Mouse (Mus musculus): Measurements from ENCODE around the gene Atp6v1g3. TPM values are rescaled to one million over a fixed set of nuclear protein-coding genes. Genes with fewer than 3 reads are reported as not detected.

Gene Atp6v1g3
- polyA plus RNA-seq, 1 experiment from 2014 or later: not detected

DNA sequence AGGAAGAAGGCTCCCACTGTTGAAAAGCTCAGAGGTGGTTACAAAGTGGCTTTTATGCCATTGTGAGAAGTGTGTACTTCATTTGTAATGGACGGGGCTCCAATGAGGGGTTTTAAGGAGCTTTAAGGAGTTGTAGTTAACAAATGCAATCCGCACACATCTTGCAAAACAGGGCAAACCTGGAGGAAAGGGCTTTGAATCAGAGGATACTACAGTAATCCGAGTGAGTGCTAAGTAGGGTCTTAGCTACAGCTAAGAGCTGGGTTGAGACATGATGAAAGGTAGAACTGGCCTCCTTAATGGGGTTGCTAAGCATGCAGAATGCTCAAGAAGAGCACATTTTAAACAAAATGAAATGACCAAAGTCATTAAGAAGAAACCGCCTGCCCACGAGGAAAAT, 20.9 kb downstream of the Atp6v1g3 start:
- no peak overlapping the region for H3K9ac ChIP-seq
- H3K4me3 ChIP-seq: no peak overlapping the region
- no peak overlapping the region for H3K4me2 ChIP-seq
- no peaks in the 10 kb centered on the region for H3K36me3 ChIP-seq
- no peak overlapping the region for H3K27ac ChIP-seq (replicated peaks)
- ATAC-seq (ENCODE audit: low read depth): no peak
- H3K27me3 ChIP-seq: no peaks in the 10 kb centered on the region
- H3K4me1 ChIP-seq (replicated peaks): no peaks in the 10 kb centered on the region
- 84% methylated on average over 5 of the region's 5 CpGs for WGBS
- no peaks in the 10 kb centered on the region for H3K9me3 ChIP-seq

DNA sequence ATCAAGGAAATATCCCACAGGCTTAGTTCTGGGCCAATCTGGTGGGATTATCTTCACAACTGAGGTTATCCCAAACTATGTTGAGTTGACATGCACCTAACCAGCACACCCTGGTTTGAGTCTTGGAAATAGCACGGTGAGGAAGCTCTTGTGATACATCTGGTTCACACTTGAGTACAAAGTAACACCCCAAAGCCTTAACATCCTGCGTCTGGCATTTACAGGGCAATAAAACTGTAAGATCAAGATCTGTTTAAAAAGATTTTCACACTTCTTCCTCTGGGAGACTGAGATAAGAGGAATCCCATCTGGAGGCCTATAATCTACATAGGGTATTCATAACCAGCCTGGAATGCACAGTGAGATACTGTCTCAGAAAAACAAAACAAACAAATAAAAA, 24.6 kb downstream of the Atp6v1g3 start:
- H3K36me3 ChIP-seq: no peaks in the 10 kb centered on the region
- 68% methylated on average over 2 of the region's 2 CpGs for WGBS
- H3K27me3 ChIP-seq: no peaks in the 10 kb centered on the region
- no peak overlapping the region for H3K4me2 ChIP-seq
- H3K4me3 ChIP-seq: no peak overlapping the region
- H3K9me3 ChIP-seq: no peaks in the 10 kb centered on the region
- no peaks in the 10 kb centered on the region for H3K4me1 ChIP-seq (replicated peaks)
- no peak for ATAC-seq (ENCODE audit: low read depth)
- no peak overlapping the region for H3K9ac ChIP-seq
- no peak overlapping the region for H3K27ac ChIP-seq (replicated peaks)

DNA sequence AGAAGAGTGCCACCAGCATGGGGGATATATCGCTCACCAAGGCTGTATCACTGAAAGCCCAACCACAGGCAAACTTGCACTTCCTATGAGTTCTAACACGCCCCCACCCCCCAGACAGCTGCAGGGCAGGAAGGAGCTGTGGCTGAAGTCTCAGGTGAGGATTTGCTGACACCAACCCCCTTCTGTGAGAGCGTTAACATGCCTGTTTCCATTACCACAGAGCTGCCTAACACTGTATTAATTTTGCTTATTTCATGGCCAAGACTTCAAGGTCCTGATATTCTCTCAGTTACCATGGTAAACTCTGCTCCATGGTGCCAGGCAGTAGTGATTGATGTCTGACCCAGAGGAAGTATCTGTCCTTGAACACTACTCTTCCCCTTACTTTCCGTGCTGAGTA, 26.0 kb downstream of the Atp6v1g3 start:
- H3K36me3 ChIP-seq: no peaks in the 10 kb centered on the region
- H3K9me3 ChIP-seq: no peaks in the 10 kb centered on the region
- H3K4me1 ChIP-seq (replicated peaks): no peaks in the 10 kb centered on the region
- H3K27me3 ChIP-seq: no peaks in the 10 kb centered on the region
- H3K27ac ChIP-seq (replicated peaks): no peak overlapping the region
- no peak overlapping the region for H3K4me2 ChIP-seq
- no peak overlapping the region for H3K4me3 ChIP-seq
- ATAC-seq (ENCODE audit: low read depth): no peak
- 72% methylated on average over 4 of the region's 4 CpGs for WGBS
- H3K9ac ChIP-seq: no peak overlapping the region

DNA sequence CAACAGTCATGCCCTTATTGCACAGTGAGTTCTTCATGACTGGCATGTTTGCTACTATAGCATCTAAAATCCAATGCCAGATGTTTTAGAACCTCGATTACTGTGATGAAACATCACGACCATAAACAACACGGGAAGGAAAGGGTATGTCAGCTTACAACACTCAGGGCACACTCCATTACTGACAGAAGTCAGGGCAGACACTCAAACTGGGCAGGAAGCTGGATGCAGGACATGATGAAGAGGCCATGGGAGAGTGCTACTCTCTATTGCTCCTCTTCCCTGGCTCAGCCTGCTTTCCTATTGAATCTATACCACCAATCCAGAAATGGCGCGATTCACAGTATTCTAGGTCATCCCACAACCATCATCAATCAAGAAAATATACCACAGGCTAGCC, 28.4 kb downstream of the Atp6v1g3 start:
- H3K9ac ChIP-seq: no peak overlapping the region
- H3K4me3 ChIP-seq: no peak overlapping the region
- no peak overlapping the region for H3K4me2 ChIP-seq
- no peaks in the 10 kb centered on the region for H3K36me3 ChIP-seq
- H3K4me1 ChIP-seq (replicated peaks): no peaks in the 10 kb centered on the region
- H3K27me3 ChIP-seq: no peaks in the 10 kb centered on the region
- H3K27ac ChIP-seq (replicated peaks): no peak overlapping the region
- ATAC-seq (ENCODE audit: low read depth): no peak
- H3K9me3 ChIP-seq: no peaks in the 10 kb centered on the region
- 83% methylated on average over 5 of the region's 5 CpGs for WGBS

DNA sequence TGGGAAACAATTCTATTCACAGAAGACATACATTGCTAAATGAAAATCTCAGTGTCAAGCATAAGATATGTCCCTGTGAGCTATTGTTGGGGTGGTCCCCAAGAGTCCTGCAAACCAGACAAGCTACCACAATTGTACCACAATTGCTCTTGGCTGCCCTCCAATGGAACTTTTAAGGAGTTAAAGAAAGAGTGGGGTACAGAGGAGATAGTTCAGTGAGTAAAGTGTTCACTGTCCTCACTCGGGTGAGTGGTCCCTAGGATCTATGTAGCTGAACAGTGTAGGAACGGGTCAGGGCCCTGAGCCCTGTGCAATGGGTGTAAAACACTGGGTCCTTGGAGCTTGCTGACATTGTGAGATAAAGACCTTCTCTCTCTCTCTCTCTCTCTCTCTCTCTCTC, 29.2 kb downstream of the Atp6v1g3 start:
- WGBS: 82% methylated on average over 2 of the region's 2 CpGs
- H3K9me3 ChIP-seq: no peaks in the 10 kb centered on the region

DNA sequence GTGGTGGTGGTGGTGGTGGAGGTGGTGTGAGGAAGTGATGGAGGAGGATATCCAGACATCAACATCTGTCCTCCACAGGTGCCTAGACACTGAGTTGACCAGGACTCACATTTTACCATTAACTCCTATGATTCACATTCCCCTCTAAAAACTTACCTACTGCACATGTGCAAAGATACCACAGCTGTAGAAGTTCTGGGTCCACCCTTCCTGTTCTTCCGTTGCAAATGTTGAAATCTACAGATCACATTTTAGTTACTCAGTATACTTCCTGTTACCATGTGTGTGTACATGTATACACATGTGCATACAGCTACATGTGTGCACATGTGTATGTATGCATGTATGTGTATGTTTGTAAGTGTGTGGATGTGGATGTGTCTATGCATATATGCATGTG, 29.8 kb downstream of the Atp6v1g3 start:
- Histone ChIP-seq H3K4me2 (no peak overlapping the region), H3K4me1 (replicated peaks) (no peaks in the 10 kb centered on the region), H3K9ac (no peak overlapping the region), H3K9me3 (no peaks in the 10 kb centered on the region), H3K27ac (replicated peaks) (no peak overlapping the region), H3K27me3 (no peaks in the 10 kb centered on the region), H3K36me3 (no peaks in the 10 kb centered on the region), H3K4me3 (no peak overlapping the region)
- 97% methylated on average over 1 of the region's 1 CpGs for WGBS
- ATAC-seq (ENCODE audit: low read depth): no peak

More for the DNA sequence above, 29.2 kb downstream of the Atp6v1g3 start:
- Histone ChIP-seq H3K9ac (no peak overlapping the region), H3K27ac (replicated peaks) (no peak overlapping the region), H3K4me1 (replicated peaks) (no peaks in the 10 kb centered on the region), H3K4me2 (no peak overlapping the region), H3K4me3 (no peak overlapping the region), H3K27me3 (no peaks in the 10 kb centered on the region), H3K36me3 (no peaks in the 10 kb centered on the region)
- no peak for ATAC-seq (ENCODE audit: low read depth)

DNA sequence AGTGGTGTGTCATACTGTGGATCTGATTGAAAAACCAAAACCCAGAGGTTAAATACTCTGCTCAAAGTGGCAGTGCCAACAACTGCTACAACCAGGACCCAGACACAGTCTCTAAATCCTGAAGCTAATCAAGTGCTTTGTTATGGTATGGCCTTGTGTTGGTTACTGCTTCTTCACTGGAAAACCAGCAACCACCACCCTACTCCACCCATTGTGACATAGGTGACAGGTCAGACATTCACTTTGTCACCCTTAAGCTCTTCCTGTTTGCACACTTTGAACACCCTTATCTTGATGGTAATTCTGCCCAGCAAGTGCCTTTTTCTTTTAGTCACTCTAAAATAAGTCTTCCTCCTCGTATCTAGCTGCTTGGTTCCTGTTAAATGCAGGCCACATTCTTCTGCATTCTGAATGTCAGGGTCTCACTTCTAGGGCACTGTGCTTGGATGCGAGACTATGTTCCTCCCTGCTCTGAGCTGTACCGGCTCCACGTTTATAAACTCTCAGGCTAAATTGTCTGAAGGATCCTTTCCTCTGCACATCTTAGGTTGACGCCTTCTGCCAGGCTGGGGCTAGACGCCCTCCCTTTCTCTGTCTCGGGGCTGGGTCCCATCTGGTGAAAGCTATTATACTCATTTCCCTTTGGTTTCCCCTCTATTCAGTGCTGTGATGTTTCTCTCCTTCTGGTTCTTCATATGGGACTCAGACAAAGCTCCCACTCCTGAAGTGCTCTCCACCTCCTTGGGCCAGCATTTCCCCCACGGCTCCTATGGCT, 30.8 kb downstream of the Atp6v1g3 start:
- Histone ChIP-seq H3K27ac (replicated peaks) (no peak overlapping the region), H3K4me2 (no peak overlapping the region), H3K9ac (no peak overlapping the region), H3K27me3 (no peaks in the 10 kb centered on the region), H3K4me3 (no peak overlapping the region), H3K4me1 (replicated peaks) (no peaks in the 10 kb centered on the region), H3K36me3 (no peaks in the 10 kb centered on the region), H3K9me3 (no peaks in the 10 kb centered on the region)
- ATAC-seq (ENCODE audit: low read depth): no peak
- 58% methylated on average over 8 of the region's 8 CpGs for WGBS

DNA sequence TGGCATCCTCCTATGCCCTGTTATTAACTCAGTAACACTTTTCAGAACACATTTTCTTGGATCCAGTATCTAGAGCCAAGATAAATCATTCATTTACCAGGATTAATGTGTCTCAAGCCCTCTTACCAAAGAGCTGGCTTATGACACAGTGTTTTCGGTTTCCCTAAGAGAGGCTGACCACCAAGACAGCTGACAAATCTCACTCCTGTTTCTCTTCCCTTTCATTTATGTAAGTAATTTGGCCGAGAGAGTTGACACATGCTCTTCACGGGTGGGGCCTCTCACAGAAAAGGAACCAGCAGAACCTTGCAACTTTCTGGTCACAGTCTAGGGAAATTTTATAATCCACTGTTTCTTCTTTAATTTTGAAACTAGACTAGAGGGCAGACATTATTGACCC, 49.1 kb downstream of the Atp6v1g3 start:
- H3K4me3 ChIP-seq: no peak overlapping the region
- peaks cover 12% of the 10 kb centered on the region; the same call in 1 of the 2 replicates for H3K4me1 ChIP-seq (replicated peaks)
- 83% methylated on average over 3 of the region's 3 CpGs for WGBS
- H3K36me3 ChIP-seq: no peaks in the 10 kb centered on the region
- peaks cover 4% of the 10 kb centered on the region; the same call in 1 of the 2 replicates for H3K27me3 ChIP-seq
- H3K27ac ChIP-seq (replicated peaks): no peak overlapping the region
- no peak overlapping the region for H3K9ac ChIP-seq
- no peak for ATAC-seq (ENCODE audit: low read depth)
- H3K9me3 ChIP-seq: no peaks in the 10 kb centered on the region
- no peak overlapping the region for H3K4me2 ChIP-seq

DNA sequence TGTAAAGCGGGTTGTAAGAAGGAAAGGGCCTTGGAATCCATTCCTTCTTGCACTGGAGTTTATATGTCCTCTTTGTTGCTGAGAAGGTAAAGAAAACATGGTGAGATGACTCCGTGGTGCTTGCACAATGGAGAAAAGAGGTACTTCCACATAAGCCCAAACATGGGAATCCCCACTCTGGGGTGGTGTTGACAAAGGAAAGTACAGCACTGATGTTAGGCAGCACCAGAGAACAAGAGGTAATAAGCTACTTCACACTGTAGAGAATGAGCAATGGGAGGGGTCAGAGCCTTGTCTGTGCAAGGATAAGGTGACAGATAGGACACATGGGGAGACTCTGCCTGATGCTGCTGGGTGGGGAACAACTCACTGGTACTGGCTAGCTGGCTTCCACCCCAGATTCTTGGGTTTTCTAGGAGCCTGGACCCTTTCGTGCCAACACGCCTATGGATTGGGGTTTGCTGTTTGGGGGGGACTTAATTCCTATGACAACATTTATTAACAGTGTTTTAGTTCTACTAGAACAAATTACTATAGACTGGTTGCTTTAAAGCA, 49.6 kb downstream of the Atp6v1g3 start:
- Histone ChIP-seq H3K4me1 (replicated peaks) (peaks cover 12% of the 10 kb centered on the region; the same call in 1 of the 2 replicates), H3K36me3 (no peaks in the 10 kb centered on the region), H3K4me2 (no peak overlapping the region), H3K27me3 (peaks cover 4% of the 10 kb centered on the region; the same call in 1 of the 2 replicates), H3K4me3 (no peak overlapping the region), H3K9me3 (no peaks in the 10 kb centered on the region), H3K27ac (replicated peaks) (no peak overlapping the region), H3K9ac (no peak overlapping the region)
- 90% methylated on average over 4 of the region's 4 CpGs for WGBS
- no peak for ATAC-seq (ENCODE audit: low read depth)

DNA sequence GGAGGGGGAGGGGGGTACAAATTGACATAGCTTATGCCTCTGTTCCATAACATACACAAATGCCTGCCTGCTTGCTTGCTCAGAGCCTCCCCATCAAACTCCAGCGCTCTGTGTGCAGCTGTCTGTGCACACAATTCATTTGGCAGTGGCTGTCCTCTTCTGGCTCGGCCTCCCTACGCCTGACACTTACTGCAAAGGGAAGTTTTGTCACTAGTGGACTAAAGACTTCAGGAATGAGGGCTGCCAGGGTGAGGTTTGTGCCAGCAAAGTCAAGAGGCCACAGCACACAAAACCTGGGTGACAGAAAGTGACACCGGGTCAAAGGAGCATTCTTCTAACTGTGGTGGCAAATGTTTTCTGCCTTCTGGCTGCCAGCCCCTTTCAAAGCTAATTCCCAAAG, 52.6 kb downstream of the Atp6v1g3 start:
- H3K9ac ChIP-seq: no peak overlapping the region
- H3K4me3 ChIP-seq: no peak overlapping the region
- H3K4me2 ChIP-seq: no peak overlapping the region
- no peaks in the 10 kb centered on the region for H3K9me3 ChIP-seq
- H3K27me3 ChIP-seq: peaks cover 4% of the 10 kb centered on the region; the same call in 1 of the 2 replicates
- H3K27ac ChIP-seq (replicated peaks): no peak overlapping the region
- no peaks in the 10 kb centered on the region for H3K36me3 ChIP-seq
- WGBS: 22% methylated on average over 4 of the region's 4 CpGs
- ATAC-seq (ENCODE audit: low read depth): peak; percentile 60; the same call in 1 of the 2 replicates
- H3K4me1 ChIP-seq (replicated peaks): peaks cover 12% of the 10 kb centered on the region; the same call in 1 of the 2 replicates

DNA sequence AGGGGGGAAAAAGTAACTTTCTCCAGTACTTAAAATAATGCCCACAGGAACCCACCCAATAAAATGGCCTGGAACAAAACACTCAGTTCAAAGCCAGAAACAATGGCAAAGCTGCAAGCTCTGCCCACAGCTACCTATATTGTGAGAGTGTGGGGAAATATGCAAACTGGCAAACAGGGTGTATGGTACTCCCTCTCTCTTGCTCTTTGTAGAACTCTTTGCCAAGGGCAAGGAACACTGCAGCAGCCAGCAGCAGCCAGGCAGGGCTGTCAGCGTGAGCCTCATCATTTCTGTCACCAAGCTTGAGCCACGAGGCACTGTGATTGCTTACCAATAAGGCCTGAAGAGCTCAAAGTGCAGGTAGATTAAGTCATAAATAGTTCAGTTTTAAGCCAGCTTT, 53.0 kb downstream of the Atp6v1g3 start:
- Histone ChIP-seq H3K27me3 (peaks cover 4% of the 10 kb centered on the region; the same call in 1 of the 2 replicates), H3K36me3 (no peaks in the 10 kb centered on the region), H3K9me3 (no peaks in the 10 kb centered on the region), H3K4me2 (no peak overlapping the region), H3K9ac (no peak overlapping the region; the same call in 1 of the 2 replicates), H3K4me1 (replicated peaks) (peaks cover 12% of the 10 kb centered on the region; the same call in 1 of the 2 replicates), H3K4me3 (no peak overlapping the region), H3K27ac (replicated peaks) (no peak overlapping the region)
- ATAC-seq (ENCODE audit: low read depth): no peak
- 20% methylated on average over 2 of the region's 2 CpGs for WGBS

DNA sequence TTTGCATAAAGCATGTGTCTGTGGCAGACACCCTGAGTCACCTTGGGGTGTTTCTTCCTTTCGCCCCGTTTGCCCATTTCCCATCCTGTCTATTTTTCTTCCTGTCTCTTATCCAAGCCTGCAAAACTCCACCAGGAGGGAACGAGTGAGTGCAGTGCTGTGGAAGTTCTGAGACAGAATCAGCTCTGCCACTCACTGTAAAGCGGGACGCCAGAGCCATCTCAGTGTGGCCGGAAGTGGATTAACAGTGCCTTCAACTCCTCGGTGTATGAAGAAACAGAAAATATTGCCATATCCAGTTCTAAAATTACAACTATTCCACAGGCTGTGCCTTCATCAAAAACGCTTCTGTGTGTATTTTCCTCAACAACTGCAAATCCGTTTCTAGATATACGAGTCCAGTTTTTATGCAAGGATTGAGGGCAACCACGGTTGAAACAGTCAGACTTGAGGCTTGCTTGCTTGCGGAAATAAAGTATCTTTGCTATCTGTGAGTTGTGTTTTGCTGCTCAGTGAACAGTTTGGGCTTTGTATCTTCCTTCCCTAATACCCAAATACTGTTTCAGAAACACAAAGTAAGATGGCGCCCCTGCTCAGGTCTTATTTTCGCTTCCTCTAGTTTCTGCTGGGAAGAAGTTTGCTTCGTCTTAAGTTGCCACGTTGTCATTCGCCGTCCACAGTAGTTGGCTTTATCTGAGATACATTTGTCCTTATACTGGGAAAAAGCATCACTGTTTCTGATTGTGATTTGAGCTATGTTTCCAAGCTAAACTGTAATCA, 54.1 kb downstream of the Atp6v1g3 start:
- ATAC-seq (ENCODE audit: low read depth): no peak
- Histone ChIP-seq H3K4me1 (replicated peaks) (peaks cover 12% of the 10 kb centered on the region; the same call in 1 of the 2 replicates), H3K27me3 (peaks cover 4% of the 10 kb centered on the region; the same call in 1 of the 2 replicates), H3K4me2 (no peak overlapping the region), H3K9me3 (no peaks in the 10 kb centered on the region), H3K4me3 (no peak overlapping the region), H3K27ac (replicated peaks) (no peak overlapping the region), H3K9ac (no peak overlapping the region), H3K36me3 (no peaks in the 10 kb centered on the region)
- WGBS: 74% methylated on average over 18 of the region's 18 CpGs
